Mouse (Mus musculus) megakaryocyte progenitor cell, adult 5-6 weeks (primary cell): ENCODE data around the gene Cltc. TPM values are rescaled to one million over a fixed set of nuclear protein-coding genes. Genes with fewer than 3 reads are reported as not detected.
A peak's percentile ranks its signal among the peaks of the same experiment; 100 is the strongest.

Experiments used
- ATAC-seq: replicated peaks from 2 replicates; pipeline ENCODE4 v1.8.0; 2016; ENCODE audit warnings: mild to moderate bottlenecking, moderate TSS enrichment, inconsistent platforms; ENCODE audit not compliant: poor library complexity
- total RNA-seq, 2 experiments: library from RNA; stranded (forward) in 1 of 2; stranded (reverse) in 1 of 2; fragments of 157-497, 149-512 nt in 1 of 2; fragments of 200-1000 nt in 1 of 2; gene quantifications; 2 replicates each; pipeline versions ENCODE4 v1.2.3 to v1.2.4; 2015 to 2017

Gene Cltc
- total RNA-seq, 2 experiments from 2014 or later: 139 to 255 TPM

DNA sequence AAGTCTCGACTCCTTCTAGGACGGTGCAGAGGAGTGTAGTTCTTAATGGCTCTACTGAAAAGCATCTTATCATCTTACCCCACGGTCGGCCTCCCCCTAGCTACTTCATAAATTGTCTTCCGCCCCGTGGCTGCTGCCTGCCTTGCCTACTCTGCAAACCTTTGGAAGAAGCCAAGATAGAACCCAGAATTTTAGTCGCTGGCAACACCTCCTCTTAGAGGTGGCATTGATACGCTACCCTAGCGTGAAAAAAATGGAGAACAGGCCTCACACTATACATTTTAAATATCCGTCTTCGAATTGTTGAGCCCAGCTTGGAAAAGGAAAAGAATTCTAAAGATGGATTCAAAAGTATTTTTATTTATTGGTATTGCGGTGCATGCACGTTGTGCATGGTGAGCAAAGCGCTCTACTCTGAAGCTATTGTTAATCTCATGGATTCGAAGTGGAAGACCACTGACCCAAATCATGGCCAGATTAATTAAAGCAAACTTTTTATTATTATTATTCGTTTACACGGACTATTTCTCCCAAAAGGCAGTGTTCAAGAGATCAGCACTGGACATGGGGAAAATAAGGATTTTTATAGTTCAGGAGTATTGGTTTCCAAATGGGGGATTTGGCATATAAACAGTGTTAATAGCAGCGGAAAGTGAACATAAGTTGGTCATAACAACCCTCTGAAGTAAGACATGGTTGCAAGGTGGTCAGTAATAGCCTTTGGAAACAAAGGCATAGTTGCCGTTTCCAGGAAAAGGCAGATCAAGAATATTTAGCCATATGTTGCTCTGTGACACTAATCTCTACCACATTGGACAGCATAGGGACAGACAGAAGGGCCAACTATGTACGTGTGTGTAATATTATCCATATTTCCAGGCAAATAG is 73.0 kb downstream of the Cltc start:
- ATAC-seq: no peak; the same call in 1 of the 2 replicates

DNA sequence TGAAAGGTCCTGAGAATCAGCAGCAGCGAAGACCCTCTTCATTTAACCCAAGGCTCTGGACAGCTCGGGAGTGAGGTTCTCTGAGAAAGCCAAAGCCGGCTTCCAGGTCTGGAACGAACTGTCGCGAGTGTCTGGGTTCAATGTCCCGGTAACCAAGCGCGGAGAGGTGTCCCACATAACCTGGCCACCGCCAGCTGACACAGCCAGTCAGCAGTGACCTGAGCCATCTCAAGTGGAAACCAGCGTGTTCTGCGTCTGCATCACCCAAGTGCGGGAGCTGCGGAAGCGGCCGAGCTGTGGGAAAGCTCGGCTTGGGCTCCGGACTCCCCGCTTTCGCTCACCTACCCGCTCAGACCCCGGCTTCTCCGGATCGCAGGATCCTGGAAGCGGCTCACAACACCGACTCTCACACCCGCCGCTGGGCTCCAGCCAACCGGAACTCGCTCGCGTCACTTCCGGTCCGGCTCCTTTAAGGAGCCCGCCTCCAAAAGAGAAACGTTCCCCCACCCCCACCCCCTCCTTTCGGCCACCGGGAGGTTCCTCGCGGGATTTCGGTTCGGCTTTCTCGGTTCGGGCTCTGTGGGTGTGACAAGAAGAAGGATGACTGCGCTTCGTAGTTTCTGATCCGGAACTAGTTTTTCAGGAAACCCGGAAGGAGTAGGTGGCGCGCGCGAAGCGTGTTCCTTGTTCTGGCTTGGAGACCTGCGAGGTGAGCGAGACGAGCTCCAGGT is 73.8 kb downstream of the Cltc start, which contains the start of the genes Vmp1 and Ptrh2:
Gene Vmp1 (minus strand): TSS at position 442 of the 731 bp plus-strand sequence.
Gene Ptrh2 (plus strand): TSS at position 591 of the 731 bp plus-strand sequence.
- ATAC-seq: peak; percentile 95

DNA sequence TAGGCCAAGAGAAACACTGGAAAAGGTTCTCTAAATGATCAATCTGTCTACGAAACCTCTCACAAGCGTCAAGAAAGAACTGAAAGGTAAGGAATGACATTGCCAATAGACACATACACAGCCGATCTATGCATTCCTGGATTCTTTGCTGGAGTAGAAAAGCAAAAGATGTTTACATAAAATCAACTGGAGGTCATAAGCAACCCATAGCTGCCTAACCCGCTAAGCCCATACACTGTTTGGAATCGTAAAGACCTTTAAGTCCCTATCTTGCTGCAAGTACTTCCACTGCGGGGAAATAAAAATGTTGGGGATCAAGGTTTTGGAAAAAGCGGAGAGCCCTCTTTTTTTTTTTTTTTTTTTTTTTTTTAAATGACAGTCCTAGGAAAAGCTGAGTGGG is 74.5 kb downstream of the Cltc start:
- no peak for ATAC-seq

DNA sequence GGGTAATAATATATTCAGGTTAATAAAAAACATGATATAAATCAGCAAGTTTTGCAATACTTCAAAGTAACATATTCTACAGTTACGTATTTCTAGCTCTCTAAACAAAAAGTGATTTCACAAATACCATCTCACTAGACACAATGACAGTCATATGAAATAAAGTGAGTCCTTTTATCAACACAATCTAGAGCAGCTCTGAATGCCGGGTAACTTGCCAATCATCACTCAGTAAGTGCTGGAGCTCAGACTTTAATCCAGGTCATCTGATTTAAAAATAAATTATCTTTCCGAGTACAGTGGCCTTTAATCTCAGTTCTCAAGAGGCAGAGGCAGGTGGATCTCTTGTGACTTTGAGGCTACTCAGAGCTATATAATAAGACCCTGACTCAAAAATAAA is 75.9 kb downstream of the Cltc start:
- no peak for ATAC-seq

- ATAC-seq: no peak
Measured at GRCm38 (mm10) chr11:86680729-86681128, 76.6 kb downstream of the Cltc start.

DNA sequence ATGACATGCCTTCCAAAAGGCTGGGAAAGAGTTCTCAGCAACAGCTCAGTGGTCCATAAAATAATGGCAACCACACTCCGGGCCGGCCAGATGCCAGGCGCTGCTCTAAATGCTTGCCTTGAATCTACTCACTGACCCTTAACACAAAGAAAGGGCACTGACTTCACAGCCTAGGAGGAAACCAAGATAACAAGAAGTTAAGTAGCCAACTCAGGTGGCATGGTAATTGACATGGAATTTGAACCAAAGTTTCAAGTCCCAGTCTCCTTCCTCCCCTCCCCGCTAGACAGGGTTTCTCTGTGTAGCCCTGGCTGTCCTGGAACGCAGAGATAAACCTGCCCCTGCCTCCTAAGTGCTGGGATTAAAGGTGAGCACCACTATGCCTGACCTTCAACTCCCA is 78.4 kb downstream of the Cltc start:
- no peak for ATAC-seq

DNA sequence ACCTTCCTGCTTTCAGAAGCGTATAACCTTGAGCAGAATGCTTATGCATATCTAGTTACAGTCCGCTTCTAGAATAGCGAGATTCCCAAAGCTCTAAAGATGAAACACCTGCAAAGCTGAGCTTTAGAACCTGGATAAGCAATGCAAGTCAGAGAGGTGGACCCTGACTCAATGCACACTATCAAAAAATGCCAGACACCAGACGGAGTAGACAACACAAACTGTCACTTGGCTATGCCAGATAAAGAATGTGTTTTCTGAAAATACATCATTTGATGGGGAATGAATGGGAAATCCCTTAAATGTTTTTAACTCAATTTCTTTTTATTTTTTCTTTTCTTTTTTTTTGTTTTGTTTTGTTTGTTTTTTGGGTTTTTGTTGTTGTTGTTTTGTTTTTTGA is 81.8 kb downstream of the Cltc start:
- ATAC-seq: peak; percentile 48; the same call in 1 of the 2 replicates

- no peak for ATAC-seq
Measured at GRCm38 (mm10) chr11:86672772-86673171, 84.6 kb downstream of the Cltc start.

DNA sequence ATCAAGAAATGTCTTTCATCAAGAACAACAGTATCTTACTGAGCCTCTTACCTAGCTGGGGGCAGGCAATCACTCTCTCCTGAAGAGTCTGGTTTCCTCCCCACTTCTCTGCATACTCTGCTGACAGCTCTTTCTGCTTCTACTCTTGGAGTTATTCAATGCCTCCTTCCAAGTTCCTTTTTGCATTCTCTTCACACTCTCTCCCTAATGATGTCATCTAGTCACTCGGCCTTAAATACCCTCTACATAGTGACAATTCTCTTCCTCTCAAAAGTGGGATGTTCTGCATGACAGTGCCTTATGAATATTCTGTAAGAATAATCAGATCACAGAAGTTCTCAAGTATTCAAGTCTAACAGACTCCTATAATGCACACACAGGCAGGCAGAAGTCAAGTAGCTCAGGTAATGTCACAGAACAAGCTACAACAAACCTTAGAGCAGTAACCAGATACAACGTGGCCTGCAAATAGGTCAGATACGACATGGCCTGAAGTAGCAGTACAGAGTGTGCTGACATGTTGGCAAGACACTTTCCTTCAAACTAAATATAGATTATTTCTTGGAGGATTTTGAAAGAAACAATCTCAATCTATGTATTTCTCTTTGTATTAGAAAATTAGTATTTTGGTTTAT is 86.2 kb downstream of the Cltc start:
- ATAC-seq: no peak

DNA sequence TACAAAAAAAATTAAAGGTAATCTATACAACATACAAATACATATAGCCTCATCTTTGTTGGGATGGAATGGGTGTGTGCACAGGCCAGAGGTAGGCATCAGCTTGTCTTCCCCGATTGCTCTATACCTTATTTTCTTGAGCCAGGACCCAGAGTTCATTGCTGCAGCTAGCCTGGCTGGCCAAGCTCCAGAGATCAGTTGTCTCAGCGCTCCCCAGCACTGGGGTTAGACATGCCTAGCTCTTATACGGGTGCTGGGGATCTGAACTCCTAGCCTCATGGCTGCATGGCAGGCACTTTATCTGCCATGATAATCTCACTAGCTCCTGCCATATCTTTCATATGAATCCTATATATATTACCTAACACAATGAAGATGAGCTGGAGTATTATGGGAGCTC is 89.2 kb downstream of the Cltc start:
- ATAC-seq: peak; percentile 50

- ATAC-seq: 0 out of 2 replicates have a peak, but pooled peaks have one; percentile 23
Measured at GRCm38 (mm10) chr11:86667553-86667952, 89.8 kb downstream of the Cltc start.

GRCm38 (mm10) chr11:86664406-86664805 is 93.0 kb downstream of the Cltc start:
- no peak for ATAC-seq

GRCm38 (mm10) chr11:86663977-86664376 is 93.4 kb downstream of the Cltc start:
- ATAC-seq: no peak

DNA sequence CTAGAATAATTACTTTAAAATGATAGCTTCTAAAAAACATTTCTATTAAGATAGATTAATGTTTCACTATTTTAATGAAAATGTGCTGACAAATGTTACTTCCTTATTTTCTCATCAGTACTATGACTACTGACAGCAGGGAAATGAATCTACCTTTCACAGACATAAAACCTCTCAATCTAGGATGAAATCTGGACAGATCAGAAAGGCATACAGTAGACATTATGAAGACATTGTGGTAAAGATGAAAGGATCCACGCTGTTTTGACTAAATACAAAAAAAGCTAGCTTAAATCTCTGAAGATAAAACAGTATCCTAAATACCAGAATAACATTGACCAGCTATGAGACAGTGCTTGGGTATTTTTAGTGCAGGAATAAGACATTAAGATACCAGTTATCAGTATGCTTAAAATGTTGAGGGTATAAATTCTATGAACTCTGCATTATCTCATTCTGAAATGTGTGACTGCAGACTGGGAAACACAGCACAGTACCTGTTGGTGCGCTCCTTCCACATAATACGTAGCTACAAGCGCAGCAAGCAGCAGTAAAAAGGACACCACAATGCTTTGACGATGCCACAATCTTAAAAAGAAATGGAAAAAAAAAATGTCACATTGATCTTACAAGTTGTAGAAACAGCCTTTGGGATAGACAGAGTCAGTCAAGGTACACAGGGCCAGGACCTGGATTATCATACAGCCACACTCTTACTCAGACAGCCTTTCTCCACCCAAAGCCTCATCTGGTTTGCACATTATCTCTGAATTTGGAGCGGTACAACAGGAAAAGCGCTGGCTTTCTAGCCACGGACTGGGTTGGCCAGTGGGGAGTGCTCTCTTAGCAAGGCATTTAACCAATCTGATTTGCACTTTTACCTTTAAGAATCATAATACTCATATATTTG is 94.1 kb downstream of the Cltc start:
- ATAC-seq: peak; percentile 84

GRCm38 (mm10) chr11:86657863-86658262 is 99.5 kb downstream of the Cltc start:
- ATAC-seq: peak; percentile 57; the same call in 1 of the 2 replicates

GRCm38 (mm10) chr11:86656849-86657567 is 100.4 kb downstream of the Cltc start:
- no peak for ATAC-seq

DNA sequence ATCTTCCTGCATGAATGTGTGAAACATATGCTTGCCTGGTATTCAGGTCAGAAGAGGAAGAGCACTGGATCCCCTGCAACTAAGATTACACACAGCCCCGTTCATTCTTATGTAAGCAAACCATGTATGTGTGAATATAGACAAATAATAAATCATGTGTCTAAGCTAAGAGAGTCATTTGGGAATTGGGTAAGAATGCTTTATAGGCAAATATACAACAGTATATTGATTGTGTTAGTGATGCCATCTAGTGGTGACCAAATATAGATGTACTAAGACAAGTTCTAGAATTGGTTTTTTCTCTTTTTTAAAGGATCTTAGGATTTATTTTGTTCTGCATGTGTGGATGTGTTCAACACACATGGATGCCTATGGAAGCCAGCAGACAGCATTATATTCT is 101.7 kb downstream of the Cltc start:
- ATAC-seq: peak; percentile 41; the same call in 1 of the 2 replicates

- ATAC-seq: no peak
Measured at GRCm38 (mm10) chr11:86654096-86654495, 103.3 kb downstream of the Cltc start.

- ATAC-seq: peak; percentile 70
Measured at GRCm38 (mm10) chr11:86653446-86653845, 103.9 kb downstream of the Cltc start.
